Mouse (Mus musculus): Measurements from ENCODE around the gene Olfr251. TPM values are rescaled to one million over a fixed set of nuclear protein-coding genes. Genes with fewer than 3 reads are reported as not detected.

Olfr251 gene
- polyA plus RNA-seq, 1 experiment from 2014 or later: not detected

GRCm38 (mm10) chr9:38429155-38429554 lies 52.3 kb downstream of the Olfr251 start, which contains the start of gene Olfr901:
Olfr901 (plus strand) TSS chr9:38429455.
- no peak within 1 kb of the TSS for H3K4me3 ChIP-seq (replicated peaks; ENCODE audit: low read length)
- no peaks in the 10 kb centered on the region for H3K4me1 ChIP-seq (ENCODE audit: control insufficient read depth, insufficient read depth, low read length)
- no peak for ATAC-seq (ENCODE audit: insufficient read depth, low FRiP score)
- no peak within 1 kb of the TSS for H3K4me2 ChIP-seq (ENCODE audit: low read depth, low read length)
- H3K36me3 ChIP-seq (ENCODE audit: control insufficient read depth, insufficient read depth, low read length): no peaks in the 10 kb centered on the region
- no peaks in the 10 kb centered on the region for H3K9me3 ChIP-seq (replicated peaks; ENCODE audit: control insufficient read depth, low read length)
- H3K27ac ChIP-seq (ENCODE audit: low read length): no peak within 1 kb of the TSS
- WGBS: 90% methylated on average over 1 of the region's 1 CpGs
- H3K9ac ChIP-seq (ENCODE audit: low read length): no peak within 1 kb of the TSS
- H3K27me3 ChIP-seq (ENCODE audit: control insufficient read depth, insufficient read depth, low read length): no peaks in the 10 kb centered on the region

Other genes with a start within 250 kb of the Olfr251 start
- 0.03 TPM in 1 of 2 replicates, not detected in the other for gene Olfr890, start 234.6 kb upstream of the Olfr251 start, polyA plus RNA-seq (2015; fragmentation: Nextera tagmentation; extraction: Ambion mirVana)
- gene Olfr891, start 196.3 kb upstream of the Olfr251 start, polyA plus RNA-seq (2015; fragmentation: Nextera tagmentation; extraction: Ambion mirVana): not detected in 2 replicates
- gene Olfr893, start 168.7 kb upstream of the Olfr251 start, polyA plus RNA-seq (2015; fragmentation: Nextera tagmentation; extraction: Ambion mirVana): 0.06 TPM in 1 of 2 replicates, not detected in the other
- gene Olfr894, start 159.0 kb upstream of the Olfr251 start, polyA plus RNA-seq (2015; fragmentation: Nextera tagmentation; extraction: Ambion mirVana): not detected in 2 replicates
- gene Olfr143, start 124.3 kb upstream of the Olfr251 start, polyA plus RNA-seq (2015; fragmentation: Nextera tagmentation; extraction: Ambion mirVana): not detected in 2 replicates
- gene Olfr895, start 109.2 kb upstream of the Olfr251 start, polyA plus RNA-seq (2015; fragmentation: Nextera tagmentation; extraction: Ambion mirVana): not detected in 2 replicates
- gene Olfr896-ps1, start 86.0 kb upstream of the Olfr251 start, polyA plus RNA-seq (2015; fragmentation: Nextera tagmentation; extraction: Ambion mirVana): not detected in 2 replicates
- gene Olfr25, start 48.0 kb upstream of the Olfr251 start, polyA plus RNA-seq (2015; fragmentation: Nextera tagmentation; extraction: Ambion mirVana): not detected in 2 replicates
- gene Olfr898, start 28.7 kb upstream of the Olfr251 start, polyA plus RNA-seq (2015; fragmentation: Nextera tagmentation; extraction: Ambion mirVana): not detected in 2 replicates
- not detected in 2 replicates for gene Olfr250, start 10.2 kb upstream of the Olfr251 start, polyA plus RNA-seq (2015; fragmentation: Nextera tagmentation; extraction: Ambion mirVana)
- not detected in 2 replicates for gene Olfr147, start 24.6 kb downstream of the Olfr251 start, polyA plus RNA-seq (2015; fragmentation: Nextera tagmentation; extraction: Ambion mirVana)
- not detected in 2 replicates for gene Olfr901, start 52.4 kb downstream of the Olfr251 start, polyA plus RNA-seq (2015; fragmentation: Nextera tagmentation; extraction: Ambion mirVana)
- gene Olfr902, start 70.6 kb downstream of the Olfr251 start, polyA plus RNA-seq (2015; fragmentation: Nextera tagmentation; extraction: Ambion mirVana): not detected in 2 replicates
- gene Olfr904, start 86.1 kb downstream of the Olfr251 start, polyA plus RNA-seq (2015; fragmentation: Nextera tagmentation; extraction: Ambion mirVana): not detected in 2 replicates
- gene Olfr905, start 94.0 kb downstream of the Olfr251 start, polyA plus RNA-seq (2015; fragmentation: Nextera tagmentation; extraction: Ambion mirVana): not detected in 2 replicates
- not detected in 2 replicates for gene Olfr906, start 110.0 kb downstream of the Olfr251 start, polyA plus RNA-seq (2015; fragmentation: Nextera tagmentation; extraction: Ambion mirVana)
- not detected in 2 replicates for gene Olfr907, start 118.7 kb downstream of the Olfr251 start, polyA plus RNA-seq (2015; fragmentation: Nextera tagmentation; extraction: Ambion mirVana)
- not detected in 2 replicates for gene Olfr911-ps1, start 144.5 kb downstream of the Olfr251 start, polyA plus RNA-seq (2015; fragmentation: Nextera tagmentation; extraction: Ambion mirVana)
- gene Olfr910, start 160.8 kb downstream of the Olfr251 start, polyA plus RNA-seq (2015; fragmentation: Nextera tagmentation; extraction: Ambion mirVana): not detected in 2 replicates
- not detected in 2 replicates for gene Olfr912, start 203.1 kb downstream of the Olfr251 start, polyA plus RNA-seq (2015; fragmentation: Nextera tagmentation; extraction: Ambion mirVana)
- not detected in 2 replicates for gene Olfr913, start 215.7 kb downstream of the Olfr251 start, polyA plus RNA-seq (2015; fragmentation: Nextera tagmentation; extraction: Ambion mirVana)
- not detected in 2 replicates for gene Olfr914, start 228.0 kb downstream of the Olfr251 start, polyA plus RNA-seq (2015; fragmentation: Nextera tagmentation; extraction: Ambion mirVana)

Measured in stomach, embryonic 16.5 days (tissue).